Mouse (Mus musculus) midbrain, embryonic 12.5 days (tissue): ENCODE data around the gene Upk3b. TPM values are rescaled to one million over a fixed set of nuclear protein-coding genes. Genes with fewer than 3 reads are reported as not detected.

Source experiments
- ATAC-seq: fragments of 200-750 bp; cut with Nextera tagmentation; 2 replicates; pipeline ENCODE4 v1.8.0; 2017; ENCODE audit warnings: low read depth, moderate TSS enrichment, moderate library complexity; ENCODE audit not compliant: low FRiP score
- H3K27ac ChIP-seq: fragments of 300-500 bp; sonication (generic); replicated peaks from 2 replicates; pipeline ENCODE4 v1.5.1; 2016; ENCODE audit warnings: mild to moderate bottlenecking
- H3K27me3 ChIP-seq: fragments of 300-500 bp; sonication (generic); 2 replicates; pipeline ENCODE4 v1.6.1; 2016; ENCODE audit warnings: mild to moderate bottlenecking
- H3K36me3 ChIP-seq: fragments of 300-500 bp; sonication (generic); 2 replicates; pipeline ENCODE4 v1.6.1; 2016
- H3K4me1 ChIP-seq: fragments of 300-500 bp; sonication (generic); 2 replicates; pipeline ENCODE4 v1.6.1; 2016
- H3K4me2 ChIP-seq: fragments of 300-500 bp; sonication (generic); replicated peaks from 2 replicates; pipeline ENCODE4 v1.6.1; 2016; ENCODE audit warnings: mild to moderate bottlenecking, moderate library complexity
- H3K4me3 ChIP-seq: fragments of 300-500 bp; sonication (generic); 2 replicates; pipeline ENCODE4 v1.5.1; 2016; ENCODE audit warnings: mild to moderate bottlenecking
- H3K9ac ChIP-seq: fragments of 300-500 bp; sonication (generic); replicated peaks from 2 replicates; pipeline ENCODE4 v1.6.1; 2016; ENCODE audit warnings: mild to moderate bottlenecking, moderate library complexity
- H3K9me3 ChIP-seq: fragments of 300-500 bp; sonication (generic); 2 replicates; pipeline ENCODE4 v1.6.1; 2016; ENCODE audit warnings: mild to moderate bottlenecking
- WGBS: fragments of 180-500 bp; shearing (Covaris S2); methylation state at CpG from one replicate; pipeline ENCODE4 v1.1.7; 2016; 5-methylcytosine and 5-hydroxymethylcytosine counted together
- polyA plus RNA-seq: library from polyadenylated mRNA; unstranded; fragments of >200 nt; fragmentation: Nextera tagmentation; extraction: Ambion mirVana; gene quantifications from 2 replicates; pipeline ENCODE4 v1.2.1, GENCODE M21; 2016

Gene Upk3b
- 0.06 and 0.12 TPM in 2 replicates for polyA plus RNA-seq

GRCm38 (mm10) chr5:136038258-136039214 lies at the start of gene Upk3b:
Gene Upk3b, plus strand, starts transcription at chr5:136038496.
- Histone ChIP-seq H3K4me1 (no peaks in the 10 kb centered on the region), H3K4me3 (no peak within 1 kb of the TSS), H3K4me2 (no peak within 1 kb of the TSS), H3K9me3 (no peaks in the 10 kb centered on the region), H3K27ac (no peak within 1 kb of the TSS), H3K9ac (no peak within 1 kb of the TSS), H3K36me3 (no peaks in the 10 kb centered on the region), H3K27me3 (no peaks in the 10 kb centered on the region)
- WGBS: 84% methylated on average over 17 of the region's 17 CpGs
- no peak for ATAC-seq

- no peaks in the 10 kb centered on the region for H3K9me3 ChIP-seq
- H3K36me3 ChIP-seq: no peaks in the 10 kb centered on the region
- no peak overlapping the region for H3K27ac ChIP-seq
- H3K4me3 ChIP-seq: no peak overlapping the region
- no peak overlapping the region for H3K9ac ChIP-seq
- peaks cover 4% of the 10 kb centered on the region for H3K4me1 ChIP-seq
- 73% methylated on average over 5 of the region's 5 CpGs for WGBS
- no peaks in the 10 kb centered on the region for H3K27me3 ChIP-seq
- H3K4me2 ChIP-seq: no peak overlapping the region
- ATAC-seq: no peak
These were observed 47.7 kb upstream of the Upk3b start for GRCm38 (mm10) chr5:135990601-135991000.

- Histone ChIP-seq H3K4me3 (no peak overlapping the region), H3K9ac (no peak overlapping the region), H3K36me3 (peaks cover 19% of the 10 kb centered on the region), H3K4me1 (peaks cover 10% of the 10 kb centered on the region), H3K9me3 (no peaks in the 10 kb centered on the region), H3K27me3 (no peaks in the 10 kb centered on the region), H3K27ac (no peak overlapping the region), H3K4me2 (no peak overlapping the region)
- 69% methylated on average over 5 of the region's 5 CpGs for WGBS
- ATAC-seq: no peak
These were observed 44.8 kb upstream of the Upk3b start for GRCm38 (mm10) chr5:135993381-135993965.

- Histone ChIP-seq H3K9me3 (no peaks in the 10 kb centered on the region), H3K36me3 (peaks cover 28% of the 10 kb centered on the region), H3K4me1 (peaks cover 10% of the 10 kb centered on the region), H3K4me3 (0 out of 2 replicates have a peak overlapping the region, but pooled peaks have one; percentile 84), H3K27me3 (no peaks in the 10 kb centered on the region), H3K4me2 (no peak overlapping the region), H3K9ac (no peak overlapping the region), H3K27ac (no peak overlapping the region)
- ATAC-seq: no peak
- WGBS: 64% methylated on average over 8 of the region's 8 CpGs
These were observed 44.0 kb upstream of the Upk3b start for GRCm38 (mm10) chr5:135994335-135994724.

- H3K27ac ChIP-seq: peak within 1 kb of the TSS; percentile 86
- peak within 1 kb of the TSS; percentile 84 for H3K4me3 ChIP-seq
- peaks cover 32% of the 10 kb centered on the region for H3K36me3 ChIP-seq
- H3K4me2 ChIP-seq: peak within 1 kb of the TSS; percentile 86
- H3K9me3 ChIP-seq: no peaks in the 10 kb centered on the region
- peak; percentile 94 for ATAC-seq
- 1% methylated on average over 47 of the region's 47 CpGs for WGBS
- H3K4me1 ChIP-seq: peaks cover 10% of the 10 kb centered on the region
- H3K27me3 ChIP-seq: no peaks in the 10 kb centered on the region
- peak within 1 kb of the TSS; percentile 86 for H3K9ac ChIP-seq
These were observed 43.3 kb upstream of the Upk3b start, which contains the start of gene Dtx2 for GRCm38 (mm10) chr5:135994725-135995687. Gene Dtx2, plus strand, starts transcription at chr5:135994800.

GRCm38 (mm10) chr5:135996162-135996561 lies 42.1 kb upstream of the Upk3b start:
- Histone ChIP-seq H3K27me3 (no peaks in the 10 kb centered on the region), H3K36me3 (peaks cover 34% of the 10 kb centered on the region), H3K9me3 (no peaks in the 10 kb centered on the region), H3K4me3 (no peak overlapping the region; the same call in 1 of the 2 replicates), H3K27ac (no peak overlapping the region), H3K4me1 (peaks cover 10% of the 10 kb centered on the region), H3K4me2 (no peak overlapping the region; the same call in 1 of the 2 replicates), H3K9ac (peak overlapping the region; percentile 86; the same call in 1 of the 2 replicates)
- no peak for ATAC-seq
- WGBS: 95% methylated on average over 8 of the region's 8 CpGs

GRCm38 (mm10) chr5:136001222-136001621 lies 37.1 kb upstream of the Upk3b start:
- Histone ChIP-seq H3K9me3 (no peaks in the 10 kb centered on the region), H3K27me3 (no peaks in the 10 kb centered on the region), H3K4me1 (peaks cover 6% of the 10 kb centered on the region), H3K27ac (no peak overlapping the region), H3K9ac (no peak overlapping the region), H3K4me3 (no peak overlapping the region), H3K36me3 (peaks cover 41% of the 10 kb centered on the region), H3K4me2 (no peak overlapping the region)
- 96% methylated on average over 6 of the region's 6 CpGs for WGBS
- no peak for ATAC-seq

GRCm38 (mm10) chr5:136002325-136002724 lies 36.0 kb upstream of the Upk3b start:
- WGBS: 73% methylated on average over 2 of the region's 2 CpGs
- H3K36me3 ChIP-seq: peaks cover 32% of the 10 kb centered on the region

GRCm38 (mm10) chr5:136002751-136003151 lies 35.5 kb upstream of the Upk3b start:
- H3K36me3 ChIP-seq: peaks cover 29% of the 10 kb centered on the region
- H3K4me2 ChIP-seq: no peak overlapping the region
- no peak overlapping the region for H3K9ac ChIP-seq
- H3K4me3 ChIP-seq: no peak overlapping the region
- 32% methylated on average over 3 of the region's 3 CpGs for WGBS
- H3K27ac ChIP-seq: no peak overlapping the region
- no peaks in the 10 kb centered on the region for H3K9me3 ChIP-seq
- no peaks in the 10 kb centered on the region for H3K27me3 ChIP-seq
- H3K4me1 ChIP-seq: peaks cover 6% of the 10 kb centered on the region
- no peak for ATAC-seq

More at GRCm38 (mm10) chr5:136002325-136002724, 36.0 kb upstream of the Upk3b start:
- Histone ChIP-seq H3K27ac (no peak overlapping the region), H3K9ac (no peak overlapping the region), H3K27me3 (no peaks in the 10 kb centered on the region), H3K9me3 (no peaks in the 10 kb centered on the region), H3K4me3 (no peak overlapping the region), H3K4me1 (peaks cover 6% of the 10 kb centered on the region), H3K4me2 (no peak overlapping the region)
- ATAC-seq: no peak

- ATAC-seq: no peak
- Histone ChIP-seq H3K4me2 (no peak overlapping the region), H3K4me1 (peaks cover 6% of the 10 kb centered on the region), H3K4me3 (no peak overlapping the region), H3K27me3 (no peaks in the 10 kb centered on the region), H3K9ac (no peak overlapping the region), H3K27ac (no peak overlapping the region), H3K9me3 (no peaks in the 10 kb centered on the region), H3K36me3 (peaks cover 11% of the 10 kb centered on the region)
- 86% methylated on average over 4 of the region's 4 CpGs for WGBS
These were observed 33.8 kb upstream of the Upk3b start for GRCm38 (mm10) chr5:136004537-136004936.

GRCm38 (mm10) chr5:136007745-136008144 lies 30.6 kb upstream of the Upk3b start:
- no peaks in the 10 kb centered on the region for H3K27me3 ChIP-seq
- no peak overlapping the region for H3K4me3 ChIP-seq
- no peak overlapping the region for H3K4me2 ChIP-seq
- H3K36me3 ChIP-seq: peaks cover 24% of the 10 kb centered on the region
- ATAC-seq: no peak
- 87% methylated on average over 7 of the region's 7 CpGs for WGBS
- H3K9ac ChIP-seq: no peak overlapping the region
- no peaks in the 10 kb centered on the region for H3K9me3 ChIP-seq
- no peak overlapping the region for H3K27ac ChIP-seq
- peaks cover 3% of the 10 kb centered on the region for H3K4me1 ChIP-seq
